Mouse (Mus musculus): ENCODE data around the gene Tas1r1. TPM values are rescaled to one million over a fixed set of nuclear protein-coding genes. Genes with fewer than 3 reads are reported as not detected.

Tas1r1 gene
- polyA plus RNA-seq, 1 experiment from 2014 or later: 1.4 TPM

Other genes starting within 250 kb of the Tas1r1 start
- 161 and 163 TPM in 2 replicates for gene Camta1, start 176.7 kb downstream of the Tas1r1 start, polyA plus RNA-seq (2015; fragmentation: Nextera tagmentation; extraction: Ambion mirVana)
- 88.0 and 89.2 TPM in 2 replicates for gene Dnajc11, start 104.9 kb downstream of the Tas1r1 start, polyA plus RNA-seq (2015; fragmentation: Nextera tagmentation; extraction: Ambion mirVana)
- 34.7 and 38.0 TPM in 2 replicates for gene Thap3, start 49.6 kb downstream of the Tas1r1 start, polyA plus RNA-seq (2015; fragmentation: Nextera tagmentation; extraction: Ambion mirVana)
- gene Phf13, start 42.3 kb downstream of the Tas1r1 start, polyA plus RNA-seq (2015; fragmentation: Nextera tagmentation; extraction: Ambion mirVana): 17.5 and 17.7 TPM in 2 replicates
- 2.0 and 3.0 TPM in 2 replicates for gene Klhl21, start 29.8 kb downstream of the Tas1r1 start, polyA plus RNA-seq (2015; fragmentation: Nextera tagmentation; extraction: Ambion mirVana)
- gene Zbtb48, start 10.9 kb downstream of the Tas1r1 start, polyA plus RNA-seq (2015; fragmentation: Nextera tagmentation; extraction: Ambion mirVana): 17.9 and 26.3 TPM in 2 replicates
- 24.3 and 26.0 TPM in 2 replicates for gene Nol9, start 753 bp upstream of the Tas1r1 start, polyA plus RNA-seq (2015; fragmentation: Nextera tagmentation; extraction: Ambion mirVana)
- gene Plekhg5, start 33.9 kb upstream of the Tas1r1 start, polyA plus RNA-seq (2015; fragmentation: Nextera tagmentation; extraction: Ambion mirVana): 8.4 and 8.5 TPM in 2 replicates
- 0.87 and 0.97 TPM in 2 replicates for gene Tnfrsf25, start 77.4 kb upstream of the Tas1r1 start, polyA plus RNA-seq (2015; fragmentation: Nextera tagmentation; extraction: Ambion mirVana)
- 0.07 TPM in 1 of 2 replicates, not detected in the other for gene Espn, start 113.8 kb upstream of the Tas1r1 start, polyA plus RNA-seq (2015; fragmentation: Nextera tagmentation; extraction: Ambion mirVana)
- gene Hes2, start 120.3 kb upstream of the Tas1r1 start, polyA plus RNA-seq (2015; fragmentation: Nextera tagmentation; extraction: Ambion mirVana): 0.26 and 0.28 TPM in 2 replicates
- 206 and 218 TPM in 2 replicates for gene Acot7, start 139.6 kb upstream of the Tas1r1 start, polyA plus RNA-seq (2015; fragmentation: Nextera tagmentation; extraction: Ambion mirVana)
- gene Gpr153, start 235.7 kb upstream of the Tas1r1 start, polyA plus RNA-seq (2015; fragmentation: Nextera tagmentation; extraction: Ambion mirVana): 6.0 and 8.1 TPM in 2 replicates

All from midbrain, embryonic 13.5 days (tissue).